Mouse (Mus musculus) erythroblast, embryonic 14.5 days (primary cell): Measurements from ENCODE around the gene Mrtfa. TPM values are rescaled to one million over a fixed set of nuclear protein-coding genes. Genes with fewer than 3 reads are reported as not detected.

Source experiments
- H3K27me3 ChIP-seq: 2 replicates; pipeline ENCODE4 v1.6.1; 2012; ENCODE audit warnings: inconsistent platforms; ENCODE audit not compliant: control insufficient read depth
- H3K36me3 ChIP-seq: 2 replicates; pipeline ENCODE4 v1.6.1; 2012; ENCODE audit warnings: mild to moderate bottlenecking, inconsistent platforms; ENCODE audit not compliant: control insufficient read depth
- H3K4me1 ChIP-seq: 2 replicates; pipeline ENCODE4 v1.6.1; 2012; ENCODE audit warnings: inconsistent platforms; ENCODE audit not compliant: control insufficient read depth
- H3K4me3 ChIP-seq: replicated peaks from 2 replicates; pipeline ENCODE3; 2012; ENCODE audit warnings: moderate library complexity, mild to moderate bottlenecking, inconsistent platforms
- H3K9me3 ChIP-seq: 2 replicates; pipeline ENCODE4 v1.6.1; 2012; ENCODE audit warnings: low read length, inconsistent platforms, mixed read lengths; ENCODE audit not compliant: control insufficient read depth
- GATA1 ChIP-seq: IDR thresholded peaks from 2 replicates; pipeline ENCODE4 v1.6.1; 2012; ENCODE audit warnings: low read length, inconsistent platforms, mixed read lengths
- TAL1 ChIP-seq: IDR thresholded peaks from 3 replicates; pipeline ENCODE4 v1.6.1; 2012; ENCODE audit warnings: low read length, inconsistent platforms, mixed read lengths
- polyA plus RNA-seq: library from polyadenylated mRNA; stranded (reverse); fragments of >175 nt; gene quantifications from 2 replicates; pipeline ENCODE4 v1.2.3, GENCODE M21; 2012

The Mrtfa gene
- polyA plus RNA-seq, 1 experiment = 0.47 TPM

- Histone ChIP-seq H3K4me1 (no peaks in the 10 kb centered on the region), H3K36me3 (no peaks in the 10 kb centered on the region), H3K4me3 (no peak overlapping the region), H3K9me3 (no peaks in the 10 kb centered on the region), H3K27me3 (no peaks in the 10 kb centered on the region)
- no peak for TF ChIP-seq GATA1
- TF ChIP-seq TAL1 = no peak
These were observed 98.8 kb downstream of the Mrtfa start for GRCm38 (mm10) chr15:81091718-81092117.

- Histone ChIP-seq H3K27me3 (no peaks in the 10 kb centered on the region), H3K4me3 (no peak overlapping the region)
- TF ChIP-seq TAL1 (no peak), GATA1 (no peak)
These were observed 103.0 kb downstream of the Mrtfa start for GRCm38 (mm10) chr15:81087529-81087928.

GRCm38 (mm10) chr15:81086644-81087480 lies 103.7 kb downstream of the Mrtfa start:
- H3K4me3 ChIP-seq = no peak overlapping the region
- no peaks in the 10 kb centered on the region for H3K9me3 ChIP-seq
- TF ChIP-seq TAL1 (no peak), GATA1 (no peak)
- no peaks in the 10 kb centered on the region for H3K27me3 ChIP-seq
- no peaks in the 10 kb centered on the region for H3K4me1 ChIP-seq
- no peaks in the 10 kb centered on the region for H3K36me3 ChIP-seq

More at GRCm38 (mm10) chr15:81087529-81087928, 103.0 kb downstream of the Mrtfa start:
- Histone ChIP-seq H3K4me1 (no peaks in the 10 kb centered on the region), H3K36me3 (no peaks in the 10 kb centered on the region), H3K9me3 (no peaks in the 10 kb centered on the region)

- H3K4me3 ChIP-seq = no peak overlapping the region
These were observed 106.7 kb downstream of the Mrtfa start for GRCm38 (mm10) chr15:81083826-81084225.

GRCm38 (mm10) chr15:81083281-81083680 lies 107.3 kb downstream of the Mrtfa start:
- H3K36me3 ChIP-seq = no peaks in the 10 kb centered on the region
- H3K9me3 ChIP-seq = no peaks in the 10 kb centered on the region
- no peaks in the 10 kb centered on the region for H3K4me1 ChIP-seq
- H3K27me3 ChIP-seq = no peaks in the 10 kb centered on the region
- no peak overlapping the region for H3K4me3 ChIP-seq
- TF ChIP-seq GATA1 = no peak
- TF ChIP-seq TAL1 = no peak

More at GRCm38 (mm10) chr15:81083826-81084225, 106.7 kb downstream of the Mrtfa start:
- H3K36me3 ChIP-seq = no peaks in the 10 kb centered on the region
- TF ChIP-seq TAL1 (no peak), GATA1 (no peak)
- H3K9me3 ChIP-seq = no peaks in the 10 kb centered on the region
- H3K4me1 ChIP-seq = no peaks in the 10 kb centered on the region
- no peaks in the 10 kb centered on the region for H3K27me3 ChIP-seq

- no peaks in the 10 kb centered on the region for H3K27me3 ChIP-seq
- H3K36me3 ChIP-seq = no peaks in the 10 kb centered on the region
- TF ChIP-seq TAL1 (no peak), GATA1 (no peak)
- no peaks in the 10 kb centered on the region for H3K4me1 ChIP-seq
- no peaks in the 10 kb centered on the region for H3K9me3 ChIP-seq
- H3K4me3 ChIP-seq = no peak overlapping the region
These were observed 109.3 kb downstream of the Mrtfa start for GRCm38 (mm10) chr15:81081216-81081615.

GRCm38 (mm10) chr15:81080405-81080804 lies 110.2 kb downstream of the Mrtfa start:
- no peaks in the 10 kb centered on the region for H3K36me3 ChIP-seq
- H3K4me3 ChIP-seq = no peak overlapping the region
- no peaks in the 10 kb centered on the region for H3K4me1 ChIP-seq
- H3K27me3 ChIP-seq = no peaks in the 10 kb centered on the region
- TF ChIP-seq GATA1 = no peak
- no peak for TF ChIP-seq TAL1
- no peaks in the 10 kb centered on the region for H3K9me3 ChIP-seq

- H3K4me1 ChIP-seq = no peaks in the 10 kb centered on the region
- no peaks in the 10 kb centered on the region for H3K27me3 ChIP-seq
- no peaks in the 10 kb centered on the region for H3K36me3 ChIP-seq
- no peak for TF ChIP-seq GATA1
- no peak overlapping the region for H3K4me3 ChIP-seq
- no peaks in the 10 kb centered on the region for H3K9me3 ChIP-seq
These were observed 111.3 kb downstream of the Mrtfa start for GRCm38 (mm10) chr15:81079255-81079654.

- no peak for TF ChIP-seq TAL1
- no peak for TF ChIP-seq GATA1
- H3K4me3 ChIP-seq = no peak overlapping the region
- no peaks in the 10 kb centered on the region for H3K9me3 ChIP-seq
- H3K4me1 ChIP-seq = no peaks in the 10 kb centered on the region
- no peaks in the 10 kb centered on the region for H3K36me3 ChIP-seq
- no peaks in the 10 kb centered on the region for H3K27me3 ChIP-seq
These were observed 113.0 kb downstream of the Mrtfa start for GRCm38 (mm10) chr15:81077551-81077950.
